Mouse (Mus musculus): ENCODE results near the gene Slc26a8.

The Slc26a8 gene

DNA sequence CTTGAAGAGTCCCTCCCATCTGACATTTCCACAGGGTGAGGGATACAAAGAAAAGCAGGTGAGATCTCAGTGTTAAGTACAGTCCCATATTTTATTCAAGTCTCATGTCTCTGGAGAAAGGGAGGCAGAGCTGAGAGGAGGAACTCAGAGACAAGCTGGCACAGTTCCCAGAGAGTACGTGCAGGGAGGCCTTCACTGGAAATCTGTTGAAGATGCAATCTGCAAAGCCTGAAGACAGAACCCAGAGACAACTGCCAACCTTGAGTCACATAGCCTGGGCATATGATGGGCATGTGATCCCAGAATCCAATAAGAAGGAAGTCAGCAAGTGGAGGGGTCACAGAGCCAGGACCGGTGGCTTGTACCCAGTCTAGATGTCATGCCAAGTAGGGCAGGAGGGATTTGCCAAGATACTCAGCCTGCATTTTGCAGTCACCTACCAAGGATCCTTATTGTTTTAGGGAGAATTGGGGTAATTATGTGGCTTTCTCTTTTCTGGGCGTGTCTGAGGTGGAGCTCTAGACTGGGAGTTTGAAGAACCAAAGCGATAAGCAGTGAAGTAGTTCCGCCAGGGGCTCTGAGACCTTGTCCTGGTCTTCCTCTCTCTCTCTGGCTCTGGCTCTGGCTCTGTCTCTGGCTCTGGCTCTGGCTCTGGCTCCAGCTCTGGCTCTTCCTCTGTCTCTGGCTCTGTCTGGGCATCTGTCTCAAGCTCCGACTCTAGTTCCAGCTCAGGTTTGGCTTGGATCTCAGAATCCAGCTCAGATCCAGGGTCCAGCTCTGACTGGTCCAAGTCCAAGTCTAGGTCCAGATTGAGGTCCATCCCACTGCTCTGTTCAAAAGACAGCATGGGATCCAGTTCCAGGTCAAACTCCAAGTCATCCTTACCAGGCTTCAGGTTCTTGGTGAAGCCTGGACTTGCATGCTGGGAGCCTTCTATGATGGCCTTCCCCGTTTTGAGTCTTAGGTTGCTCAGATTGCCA, 52.0 kb downstream of the Slc26a8 start:
- DNase-seq, result peak; percentile 53

GRCm38 (mm10) chr17:28635842-28636241, 54.2 kb downstream of the Slc26a8 start:
- no peak for DNase-seq

GRCm38 (mm10) chr17:28629125-28629524, 60.9 kb downstream of the Slc26a8 start:
- no peak for DNase-seq

GRCm38 (mm10) chr17:28628248-28629124, 61.5 kb downstream of the Slc26a8 start:
- no peak for DNase-seq

GRCm38 (mm10) chr17:28626937-28627336, 63.1 kb downstream of the Slc26a8 start:
- DNase-seq, result no peak

DNA sequence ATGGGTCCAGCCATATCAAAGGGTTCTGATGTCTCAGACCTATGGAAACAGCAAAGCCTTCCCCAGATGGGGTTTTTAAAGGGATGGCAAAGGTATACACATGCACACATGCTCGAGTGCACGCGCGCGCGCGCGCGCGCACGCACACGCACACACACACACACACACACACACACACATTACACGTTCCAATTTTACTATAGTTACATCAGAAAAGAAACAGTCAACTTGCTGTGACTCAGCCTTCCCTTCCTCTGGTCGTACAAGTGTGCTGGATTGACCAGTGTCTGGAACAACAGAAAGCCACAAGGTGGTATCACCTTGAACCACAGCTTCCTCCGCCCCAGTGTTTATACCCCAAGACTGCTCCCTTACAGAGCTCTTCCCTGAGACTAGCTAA, 64.7 kb downstream of the Slc26a8 start:
- no peak for DNase-seq

DNA sequence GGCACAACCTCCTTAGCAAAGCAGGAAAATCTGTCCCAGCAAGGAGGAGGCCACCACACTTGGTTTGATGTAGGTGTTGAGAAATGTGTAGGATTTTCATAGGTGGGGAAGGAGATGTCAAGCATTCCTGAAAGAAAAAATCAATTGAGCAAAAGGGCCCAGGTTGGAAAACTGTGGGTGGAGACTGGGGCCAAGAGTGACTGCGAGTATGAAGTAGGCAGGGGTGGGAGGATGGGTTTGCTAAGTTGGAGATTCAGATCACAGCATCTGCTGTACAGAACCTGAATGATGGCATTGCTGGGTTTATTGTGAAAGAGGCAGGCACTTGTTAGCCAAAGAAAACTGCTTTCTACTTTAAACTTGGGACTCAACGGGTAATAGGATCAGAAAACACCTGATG, 65.2 kb downstream of the Slc26a8 start:
- no peak for DNase-seq

- peak; percentile 93 for DNase-seq
Measured at GRCm38 (mm10) chr17:28622300-28622759, 67.7 kb downstream of the Slc26a8 start, which contains the start of gene Srpk1. Srpk1 (minus strand) TSS chr17:28622709.

- peak; percentile 71 for DNase-seq
Measured at GRCm38 (mm10) chr17:28621381-28622299, 68.4 kb downstream of the Slc26a8 start.

DNA sequence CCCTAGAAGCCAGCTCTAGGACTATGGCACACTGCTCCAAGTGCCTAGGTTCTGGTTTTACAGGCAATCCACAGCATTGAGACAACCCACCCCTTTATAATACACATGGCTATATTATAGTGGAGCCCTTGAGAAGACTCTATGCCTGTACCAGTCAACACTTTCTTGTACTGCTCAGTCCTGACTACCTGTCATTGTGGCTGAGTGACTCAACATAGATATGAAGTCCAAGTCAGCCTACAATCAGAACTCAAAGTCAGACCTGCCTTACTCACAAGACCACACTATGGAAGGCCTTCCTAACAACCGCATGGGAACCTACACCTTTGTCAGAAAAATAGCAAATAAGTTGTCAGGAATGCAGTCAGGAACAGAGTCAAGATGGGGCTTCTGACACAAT, 71.3 kb downstream of the Slc26a8 start:
- no peak for DNase-seq

GRCm38 (mm10) chr17:28618124-28618523, 71.9 kb downstream of the Slc26a8 start:
- no peak for DNase-seq

GRCm38 (mm10) chr17:28617636-28618035, 72.4 kb downstream of the Slc26a8 start:
- DNase-seq, result no peak

DNA sequence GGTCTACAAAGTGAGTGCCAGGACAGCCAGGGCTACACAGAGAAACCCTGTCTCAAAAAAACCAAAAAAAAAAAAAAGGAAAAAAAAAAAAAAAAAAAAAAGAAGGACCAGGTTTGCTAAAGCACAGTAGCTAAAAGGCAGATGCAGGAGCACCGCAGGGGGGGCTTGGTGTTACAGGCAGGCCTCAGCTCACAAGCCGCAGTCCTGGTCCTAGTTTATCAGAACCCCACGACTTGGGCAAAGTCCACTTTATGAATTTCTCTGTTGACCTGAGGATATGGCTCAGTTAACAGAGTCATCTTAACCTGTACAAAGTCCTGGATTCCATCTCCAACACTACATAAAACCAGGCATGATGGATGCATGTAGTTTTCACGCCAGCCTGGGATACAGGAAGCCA, 74.7 kb downstream of the Slc26a8 start:
- no peak for DNase-seq

DNA sequence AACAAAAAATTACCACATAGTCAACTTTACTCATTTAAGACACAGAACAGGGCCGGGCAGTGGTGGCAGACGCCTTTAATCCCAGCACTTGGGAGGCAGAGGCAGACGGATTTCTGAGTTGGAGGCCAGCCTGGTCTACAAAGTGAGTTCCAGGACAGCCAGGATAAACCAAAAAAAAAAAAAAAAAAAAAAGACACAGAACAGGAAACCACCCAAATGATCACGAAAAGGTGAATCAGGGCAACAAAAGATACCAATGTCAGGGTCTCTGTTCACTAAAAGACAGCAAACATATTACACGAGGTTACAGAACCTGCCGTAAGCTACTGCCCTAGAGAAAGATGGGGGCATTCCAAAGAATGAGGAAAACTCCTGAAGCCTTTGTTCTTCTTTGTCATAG, 76.9 kb downstream of the Slc26a8 start:
- no peak for DNase-seq

DNA sequence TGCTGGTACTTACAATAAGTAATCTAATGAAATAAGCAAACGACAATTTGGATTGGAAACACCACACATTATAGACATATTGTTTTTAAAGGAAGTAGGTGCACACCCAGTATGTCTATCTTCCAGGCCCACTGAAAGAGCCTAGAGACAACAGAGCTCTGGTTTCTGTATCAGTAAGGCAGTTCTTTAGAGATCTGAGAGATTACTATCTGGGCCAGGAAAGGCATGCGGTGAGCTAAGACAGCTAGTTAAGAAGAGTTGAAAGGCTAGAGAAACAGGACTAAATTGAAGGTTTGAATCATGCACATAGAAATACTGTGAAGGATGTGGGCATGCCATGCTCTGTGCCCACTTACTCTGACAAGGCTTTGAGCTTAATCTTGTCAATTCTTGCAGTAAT, 77.4 kb downstream of the Slc26a8 start:
- no peak for DNase-seq

GRCm38 (mm10) chr17:28609543-28609942, 80.5 kb downstream of the Slc26a8 start:
- no peak for DNase-seq

- DNase-seq, result no peak
Measured at GRCm38 (mm10) chr17:28601557-28602250, 88.3 kb downstream of the Slc26a8 start.

GRCm38 (mm10) chr17:28600780-28601179, 89.3 kb downstream of the Slc26a8 start:
- no peak for DNase-seq

DNA sequence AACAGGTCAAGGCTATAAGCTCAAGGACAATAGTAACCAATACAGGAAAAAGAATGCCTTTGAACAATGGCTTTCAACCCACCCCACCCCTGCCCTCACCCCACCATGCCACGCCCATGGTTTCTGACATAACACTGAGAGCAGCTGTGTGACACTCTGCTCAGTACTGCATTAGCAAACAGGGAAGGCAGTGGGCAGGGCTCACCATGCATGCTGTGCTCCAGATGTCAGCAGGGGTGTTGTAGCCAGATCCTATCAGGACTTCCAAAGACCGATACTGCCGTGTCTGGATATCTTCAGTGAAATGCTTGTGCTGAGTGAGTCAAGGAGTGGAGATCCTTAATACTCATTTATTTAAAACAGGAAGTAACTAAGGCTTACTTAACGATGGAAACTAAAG, 96.1 kb downstream of the Slc26a8 start:
- DNase-seq, result no peak

DNA sequence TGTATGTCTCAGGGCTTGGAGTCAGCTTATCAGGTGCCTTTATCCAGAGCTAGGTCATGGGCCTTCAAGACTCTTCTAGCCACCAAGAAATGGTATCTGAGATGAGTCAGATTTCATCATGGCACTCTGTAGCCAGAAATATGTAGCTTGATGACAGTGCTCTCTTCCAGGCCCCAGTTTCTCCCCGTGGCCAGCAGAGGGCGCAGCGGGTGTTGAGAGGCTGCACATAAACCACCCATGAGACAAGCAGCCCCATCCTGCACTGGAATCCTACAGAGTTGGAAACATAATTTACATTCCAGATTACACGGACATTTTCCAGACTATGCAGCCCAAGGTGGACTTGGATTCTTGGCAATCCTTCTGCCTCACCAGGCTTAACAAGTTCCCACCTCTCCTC, 97.0 kb downstream of the Slc26a8 start:
- DNase-seq, result peak; percentile 89

- DNase-seq, result no peak
Measured at GRCm38 (mm10) chr17:28591476-28591875, 98.6 kb downstream of the Slc26a8 start.

- no peak for DNase-seq
Measured at GRCm38 (mm10) chr17:28590596-28590995, 99.4 kb downstream of the Slc26a8 start.

Measured in right cerebral cortex, postnatal 4 days (tissue).